Mouse (Mus musculus): ENCODE measurements around the gene Fkbp15. TPM values are rescaled to one million over a fixed set of nuclear protein-coding genes. Genes with fewer than 3 reads are reported as not detected.
"Not testable (repeated sequence)": the region's sequence is repeated elsewhere in the genome, so short reads cannot be mapped to it uniquely, and the experiment has no call there.

Fkbp15 gene
- total RNA-seq, 2 experiments from 2014 or later, result 12.6 TPM

DNA sequence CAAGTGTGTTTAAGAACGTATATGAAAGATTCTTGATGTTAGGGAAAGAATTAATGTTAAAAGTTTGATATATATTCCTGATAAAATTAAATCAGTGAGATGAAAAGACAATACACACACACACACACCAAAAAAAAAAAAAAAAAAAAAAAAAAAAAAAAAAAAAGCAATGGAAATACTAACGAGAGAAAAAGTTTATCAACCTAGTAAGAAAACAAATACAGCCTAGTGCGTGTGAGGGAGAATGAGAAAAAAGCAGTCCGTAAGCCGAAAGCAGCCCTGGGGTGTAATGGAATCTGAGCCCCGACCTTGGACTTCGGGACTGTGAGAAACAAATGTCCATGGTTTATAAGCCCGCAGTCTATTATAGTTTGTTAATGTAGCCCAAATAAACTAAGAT lies 74.8 kb downstream of the Fkbp15 start:
- DNase-seq, result no peak
- TF ChIP-seq CTCF (IDR thresholded peaks at IDR 0.05), result no peak
- peak overlapping the region; percentile 84; the same call in 1 of the 2 replicates for H3K4me3 ChIP-seq
- intact Hi-C loops (cut with DNase I), result no loop called here
- peak overlapping the region; percentile 93; the same call in 1 of the 2 replicates for H3K27ac ChIP-seq

DNA sequence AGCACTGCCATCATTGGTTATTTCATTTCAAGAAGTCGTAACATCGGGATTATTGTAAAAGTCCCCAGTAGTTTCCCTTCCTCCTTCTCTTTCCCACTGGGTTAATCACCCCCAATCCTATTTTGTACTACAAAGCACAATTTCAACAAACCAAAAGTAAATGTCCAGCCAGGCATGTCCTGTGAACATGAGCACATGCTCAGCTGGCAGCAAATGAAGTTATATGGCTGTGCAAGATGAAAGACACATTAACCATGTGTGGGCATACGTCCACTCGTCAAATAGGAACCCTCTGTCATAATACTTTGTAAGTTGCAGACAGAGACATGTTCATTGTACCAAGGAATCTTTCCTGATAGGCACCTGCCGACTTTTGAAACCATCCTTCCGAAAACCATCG lies 77.4 kb downstream of the Fkbp15 start:
- intact Hi-C loops (cut with DNase I), result no loop called here
- no peak for DNase-seq
- Histone ChIP-seq H3K4me3 (no peak overlapping the region), H3K27ac (no peak overlapping the region)
- TF ChIP-seq CTCF (IDR thresholded peaks at IDR 0.05), result no peak

DNA sequence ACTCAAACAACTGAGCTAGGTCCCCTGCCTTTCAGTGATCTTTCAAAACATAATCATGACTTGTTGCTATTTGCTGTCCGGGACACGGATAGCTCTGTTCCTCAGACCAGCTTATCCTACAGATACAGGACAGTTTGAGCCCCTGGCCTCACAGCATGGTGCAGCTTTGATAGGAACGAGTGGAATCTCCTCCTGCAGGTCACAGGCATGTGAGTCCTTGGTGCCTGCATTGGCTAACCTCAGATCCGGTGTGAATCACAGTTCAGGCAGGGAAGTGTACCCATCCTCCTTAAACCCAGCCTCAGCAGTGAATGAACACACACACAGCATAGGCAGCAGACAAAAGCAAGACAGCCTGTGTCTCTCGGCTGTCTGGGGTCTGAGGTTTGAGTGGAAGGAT lies 79.0 kb downstream of the Fkbp15 start:
- no peak overlapping the region for H3K4me3 ChIP-seq
- H3K27ac ChIP-seq, result no peak overlapping the region
- intact Hi-C loops (cut with DNase I), result no loop called here
- no peak for DNase-seq
- no peak for TF ChIP-seq CTCF (IDR thresholded peaks at IDR 0.05)

DNA sequence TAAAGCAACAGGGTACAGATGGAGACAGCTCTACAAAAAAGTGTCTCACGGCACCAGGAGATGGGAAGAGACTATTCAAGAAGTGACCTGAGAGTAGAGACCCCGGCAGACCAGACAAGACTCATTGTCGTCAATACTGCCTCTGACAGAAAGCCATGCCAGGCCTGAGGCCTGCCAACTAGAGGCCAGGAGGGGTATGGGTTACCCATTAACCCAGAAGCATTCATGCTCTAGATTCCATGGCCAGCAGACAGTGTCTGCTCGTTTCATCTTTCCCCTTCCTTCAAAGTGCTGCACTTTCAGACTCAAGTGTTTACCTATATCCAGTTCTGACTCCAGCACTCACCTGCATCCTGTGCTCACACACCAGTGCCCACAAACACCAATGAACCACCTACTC lies 82.3 kb downstream of the Fkbp15 start:
- intact Hi-C loops (cut with DNase I), result no loop called here
- no peak overlapping the region for H3K27ac ChIP-seq
- DNase-seq, result no peak
- TF ChIP-seq CTCF (IDR thresholded peaks at IDR 0.05), result no peak
- no peak overlapping the region for H3K4me3 ChIP-seq

DNA sequence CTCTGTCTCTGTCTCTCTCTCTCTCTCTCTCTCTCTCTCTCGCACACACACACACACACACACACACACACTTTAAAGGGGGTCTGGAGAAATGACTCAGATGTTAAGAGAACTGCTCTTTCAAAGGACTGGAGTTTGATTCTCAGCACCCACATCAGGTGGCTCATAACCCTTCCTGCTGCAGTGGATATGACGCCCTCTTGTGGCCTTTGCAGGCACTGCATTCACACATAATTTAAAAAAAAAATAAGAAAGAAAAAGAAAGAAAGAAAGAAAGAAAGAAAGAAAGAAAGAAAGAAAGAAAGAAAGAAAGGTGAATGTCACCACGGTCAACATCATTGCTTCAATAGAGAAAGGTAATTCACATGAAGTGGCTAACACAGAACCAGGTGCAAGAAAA lies 83.1 kb downstream of the Fkbp15 start:
- no peak overlapping the region for H3K27ac ChIP-seq
- H3K4me3 ChIP-seq, result no peak overlapping the region
- no peak for DNase-seq
- intact Hi-C loops (cut with DNase I), result no loop called here
- peak; percentile 5; the same call in 1 of the 2 replicates for TF ChIP-seq CTCF (IDR thresholded peaks at IDR 0.05)

DNA sequence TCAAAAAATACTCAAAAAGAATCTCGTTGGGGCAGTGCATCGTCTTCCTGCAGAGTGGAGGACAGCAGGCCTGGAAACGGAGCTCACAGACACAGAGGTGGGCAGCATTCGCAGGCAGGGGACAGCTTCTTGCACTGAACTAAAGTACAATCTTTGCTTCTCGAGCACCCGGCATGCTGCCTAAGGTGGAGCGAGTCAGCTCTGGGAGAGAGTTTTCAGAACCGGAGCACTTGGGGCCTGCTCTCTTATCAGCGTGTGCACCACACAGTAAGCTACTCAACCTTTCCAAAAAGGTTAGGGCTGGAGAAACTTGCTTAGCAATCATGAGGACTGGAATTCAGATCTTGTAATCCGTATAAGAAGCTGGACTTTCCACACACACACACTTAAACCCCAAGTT lies 83.7 kb downstream of the Fkbp15 start:
- H3K4me3 ChIP-seq, result no peak overlapping the region
- TF ChIP-seq CTCF (IDR thresholded peaks at IDR 0.05), result no peak
- DNase-seq, result no peak
- no peak overlapping the region for H3K27ac ChIP-seq
- intact Hi-C loops (cut with DNase I), result no loop called here

DNA sequence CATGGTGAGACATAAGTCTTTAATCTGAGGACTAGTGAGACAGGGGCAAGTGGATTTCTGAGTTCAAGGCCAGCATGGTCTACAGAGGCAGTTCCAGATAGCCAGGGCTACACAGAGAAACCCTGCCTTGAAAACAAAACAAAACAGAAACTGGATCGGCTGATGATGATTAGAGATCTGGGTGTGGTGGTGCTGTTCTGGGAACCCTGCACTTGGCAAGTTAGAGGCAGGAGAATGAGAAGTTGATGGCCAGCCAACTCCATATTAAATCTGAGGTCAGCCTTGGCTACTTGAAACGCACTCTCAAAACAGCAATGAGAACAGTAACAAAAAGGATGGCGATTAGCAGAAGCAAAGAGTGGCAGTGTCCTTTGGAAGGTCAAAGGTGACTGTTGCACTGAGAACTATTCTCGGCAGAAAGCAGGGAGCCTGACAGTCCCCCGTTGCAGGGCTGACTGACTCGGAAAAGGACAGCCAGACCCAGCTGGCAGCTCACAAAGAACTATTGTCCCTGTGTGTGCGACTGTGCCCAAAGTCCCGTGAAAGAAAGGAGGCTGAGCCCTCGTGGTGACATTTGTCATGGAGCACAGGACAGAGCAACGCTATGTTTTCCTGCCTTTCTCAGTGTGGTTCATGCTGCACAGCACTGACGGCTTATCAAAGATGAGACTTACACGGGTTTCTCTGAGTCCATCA lies 85.4 kb downstream of the Fkbp15 start:
- Histone ChIP-seq H3K27ac (peak overlapping the region; percentile 64), H3K4me3 (no peak overlapping the region)
- intact Hi-C loops (cut with DNase I), result no loop called here
- no peak for TF ChIP-seq CTCF (IDR thresholded peaks at IDR 0.05)
- DNase-seq, result no peak

DNA sequence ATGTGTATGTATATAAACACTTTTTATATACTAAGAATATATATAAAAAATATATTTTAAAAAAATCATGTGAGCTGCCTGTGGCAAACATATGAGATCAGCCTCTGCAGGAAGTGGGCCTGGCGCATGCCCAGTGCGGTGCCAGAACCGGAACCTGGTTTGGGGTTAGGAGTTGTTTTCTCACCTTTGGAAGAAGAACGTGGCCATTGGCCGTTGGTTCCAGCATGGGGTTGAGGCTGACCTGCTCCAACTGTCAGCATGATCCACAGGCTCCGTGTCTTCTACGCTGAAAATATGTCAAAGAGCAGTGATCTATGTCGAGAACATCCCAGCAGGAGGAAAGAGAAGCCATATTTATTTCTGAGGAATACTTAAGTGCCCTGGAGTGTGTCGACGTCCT lies 86.4 kb downstream of the Fkbp15 start:
- H3K4me3 ChIP-seq, result no peak overlapping the region
- TF ChIP-seq CTCF (IDR thresholded peaks at IDR 0.05), result no peak
- no peak overlapping the region for H3K27ac ChIP-seq
- DNase-seq, result no peak
- intact Hi-C loops (cut with DNase I), result no loop called here

DNA sequence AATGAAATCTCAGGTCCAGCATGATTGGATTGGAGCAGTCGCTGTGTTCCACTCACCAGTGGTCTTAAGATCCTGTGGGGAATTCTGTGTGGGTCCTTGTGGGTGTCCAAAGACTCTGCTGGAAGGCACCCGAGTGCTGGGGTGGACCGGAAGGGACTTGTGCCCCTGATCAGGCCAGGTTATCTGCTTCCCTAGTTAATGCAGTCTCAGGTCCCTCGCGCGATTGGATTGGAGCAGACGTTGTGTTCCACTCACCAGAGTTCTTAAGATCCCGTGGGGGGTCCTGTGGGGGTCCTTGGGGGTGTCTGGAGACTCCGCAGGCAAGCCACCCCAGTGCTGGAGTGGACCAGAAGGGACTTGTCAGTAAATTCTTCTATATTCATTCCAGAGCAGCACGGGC lies 87.7 kb downstream of the Fkbp15 start:
- DNase-seq, result no peak
- no peak overlapping the region for H3K27ac ChIP-seq
- no peak overlapping the region for H3K4me3 ChIP-seq
- no peak for TF ChIP-seq CTCF (IDR thresholded peaks at IDR 0.05)
- intact Hi-C loops (cut with DNase I), result no loop called here

DNA sequence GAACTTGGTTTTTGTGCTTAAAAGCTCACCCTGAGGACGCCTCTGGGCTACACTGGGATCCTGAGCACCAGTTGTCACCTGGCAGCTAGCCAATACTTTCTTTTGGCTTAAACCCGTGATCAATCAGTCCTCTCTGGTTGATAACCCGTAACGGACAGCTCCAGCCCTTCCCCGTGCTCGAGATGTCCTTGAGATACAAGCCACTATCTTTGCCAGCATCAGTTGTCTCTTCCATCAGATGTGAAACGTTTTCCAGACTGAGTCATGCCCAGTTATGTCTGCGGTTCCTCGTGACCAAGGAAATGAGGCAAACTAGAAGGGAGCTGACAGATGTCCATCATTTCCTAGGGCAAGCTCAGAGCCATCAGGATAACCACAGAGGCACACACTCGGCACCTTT lies 93.2 kb downstream of the Fkbp15 start:
- intact Hi-C loops (cut with DNase I), result no loop called here
- no peak for DNase-seq
- no peak for TF ChIP-seq CTCF (IDR thresholded peaks at IDR 0.05)
- Histone ChIP-seq H3K27ac (no peak overlapping the region), H3K4me3 (no peak overlapping the region)

DNA sequence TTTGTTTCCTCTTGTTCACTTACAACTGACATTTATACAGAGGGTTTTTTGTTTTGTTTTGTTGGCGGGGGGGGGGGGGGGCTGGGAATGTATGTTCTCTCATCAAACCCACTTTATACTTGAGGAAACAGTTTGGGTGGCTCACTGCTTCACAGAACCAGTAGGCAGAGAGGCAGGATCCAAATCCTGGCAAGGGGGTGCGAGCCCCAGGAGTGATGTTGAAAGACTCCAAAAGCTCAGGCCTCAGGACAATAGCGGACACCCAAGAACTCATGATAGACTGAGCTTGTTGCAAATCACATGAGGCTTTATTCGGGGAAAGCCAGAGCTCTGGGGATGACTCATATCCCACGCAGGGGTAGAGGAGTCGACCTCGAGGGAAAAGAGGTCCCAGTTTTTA lies 94.3 kb downstream of the Fkbp15 start:
- DNase-seq; H3K27ac ChIP-seq; intact Hi-C loops (cut with DNase I); H3K4me3 ChIP-seq: not testable (repeated sequence)

DNA sequence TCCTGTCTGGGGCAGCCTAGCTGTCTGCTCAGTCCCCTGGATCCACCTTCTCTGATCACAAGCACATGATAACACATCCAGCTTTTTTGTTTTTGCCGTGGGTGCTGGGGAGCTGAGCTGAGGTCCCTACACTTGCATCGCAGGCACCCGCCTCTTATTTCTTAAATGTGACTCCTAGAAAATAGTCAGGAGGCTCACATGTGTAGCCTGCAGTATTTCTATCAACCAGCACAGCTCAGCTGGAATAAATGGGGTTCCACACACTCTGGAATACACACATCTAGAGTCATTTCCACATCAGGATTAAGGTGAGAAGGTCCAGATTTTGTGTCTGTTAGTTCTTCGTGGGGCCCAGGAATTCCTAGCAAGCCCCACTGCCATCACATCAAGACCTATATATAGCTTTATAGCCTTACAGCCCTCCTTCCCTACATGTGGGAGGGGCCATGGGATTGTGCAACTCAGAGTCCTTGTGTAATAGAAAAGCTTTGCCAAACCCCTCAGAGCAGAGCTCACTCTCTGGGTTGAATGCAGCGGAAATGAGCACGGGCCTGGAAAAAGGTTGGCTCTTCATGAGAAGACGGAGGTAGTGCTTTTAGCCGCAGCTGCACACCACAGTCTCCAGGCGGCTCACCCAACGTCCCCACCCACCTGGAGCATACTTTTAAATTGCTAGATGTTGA lies 95.1 kb downstream of the Fkbp15 start:
- Histone ChIP-seq H3K4me3 (no peak overlapping the region), H3K27ac (no peak overlapping the region)
- intact Hi-C loops (cut with DNase I), result no loop called here
- no peak for DNase-seq
- no peak for TF ChIP-seq CTCF (IDR thresholded peaks at IDR 0.05)

DNA sequence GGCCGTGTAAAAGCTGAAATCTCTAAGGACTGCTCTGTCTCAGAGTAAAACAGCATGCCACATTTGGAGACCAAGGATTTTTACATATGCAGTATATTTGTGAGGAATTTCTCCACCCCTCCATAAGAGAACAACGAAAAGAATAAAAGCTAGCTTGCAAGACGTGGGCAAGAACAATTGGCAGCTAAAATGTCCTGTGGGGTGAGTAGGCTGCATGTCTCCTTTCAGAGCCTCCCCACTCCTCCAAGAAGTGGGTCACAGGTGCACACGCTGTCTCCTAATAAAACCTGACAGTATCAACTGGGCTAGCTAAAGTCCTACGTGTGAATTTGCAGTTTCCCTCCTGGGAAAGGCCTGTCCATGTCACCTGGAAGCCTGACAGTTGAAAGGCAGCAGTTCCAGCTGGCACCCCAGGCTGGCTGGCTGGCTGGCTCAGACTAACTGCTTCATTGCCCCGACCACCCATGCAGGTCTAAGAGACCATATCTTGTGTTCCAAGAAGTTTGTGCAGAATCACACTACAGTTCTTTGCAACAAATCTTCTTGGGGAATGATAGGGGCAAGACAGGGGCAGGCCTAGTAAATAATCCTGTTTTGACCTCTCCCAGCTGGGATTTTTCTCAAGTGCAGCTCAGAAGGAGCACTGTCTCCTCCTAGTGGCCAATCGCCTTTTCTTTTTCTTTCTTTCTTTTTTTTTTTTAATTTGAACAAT lies 97.1 kb downstream of the Fkbp15 start:
- intact Hi-C loops (cut with DNase I), result no loop called here
- peak; percentile 44 for DNase-seq
- peak; percentile 52 for TF ChIP-seq CTCF (IDR thresholded peaks at IDR 0.05)
- no peak overlapping the region; the same call in 1 of the 2 replicates for H3K27ac ChIP-seq
- no peak overlapping the region for H3K4me3 ChIP-seq
